Mouse (Mus musculus) cerebellum, postnatal 36 days (tissue): ENCODE measurements at regions not wholly inside any gene's neighbourhood (a gene's known extent, or its start where the extent isn't known, plus 50 kb on each side); places are given as distances from the start of the nearest gene placed in this dataset.
"Not testable (repeated sequence)": the region's sequence is repeated elsewhere in the genome, so short reads cannot be mapped to it uniquely, and the experiment has no call there.

Experiments
- DNase-seq, 2 experiments: peaks; one replicate each; pipeline ENCODE4 v3.0.0; 2021 to 2022; ENCODE audit warnings: mixed read lengths in 2 of 2

DNA sequence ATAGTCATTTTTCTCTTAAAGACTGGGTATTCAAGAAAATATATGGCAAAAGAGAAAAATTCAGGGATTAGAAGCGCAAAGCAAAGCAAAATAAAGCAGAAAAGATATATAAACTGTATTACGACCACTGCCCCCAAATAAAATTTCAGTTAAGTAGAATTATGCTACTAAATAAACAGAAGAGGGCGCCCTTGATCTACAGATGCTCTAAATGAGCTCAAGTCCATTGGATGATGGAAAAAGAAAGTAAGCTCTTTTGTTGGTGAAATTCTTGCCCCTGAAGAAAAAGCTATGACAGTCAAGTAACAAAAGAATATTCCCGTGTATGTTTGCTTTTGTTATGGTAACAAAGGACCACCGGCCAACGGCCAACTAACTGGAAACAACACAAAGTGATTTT, 165.5 kb upstream of the Stk26 start:
- DNase-seq, result no peak

DNA sequence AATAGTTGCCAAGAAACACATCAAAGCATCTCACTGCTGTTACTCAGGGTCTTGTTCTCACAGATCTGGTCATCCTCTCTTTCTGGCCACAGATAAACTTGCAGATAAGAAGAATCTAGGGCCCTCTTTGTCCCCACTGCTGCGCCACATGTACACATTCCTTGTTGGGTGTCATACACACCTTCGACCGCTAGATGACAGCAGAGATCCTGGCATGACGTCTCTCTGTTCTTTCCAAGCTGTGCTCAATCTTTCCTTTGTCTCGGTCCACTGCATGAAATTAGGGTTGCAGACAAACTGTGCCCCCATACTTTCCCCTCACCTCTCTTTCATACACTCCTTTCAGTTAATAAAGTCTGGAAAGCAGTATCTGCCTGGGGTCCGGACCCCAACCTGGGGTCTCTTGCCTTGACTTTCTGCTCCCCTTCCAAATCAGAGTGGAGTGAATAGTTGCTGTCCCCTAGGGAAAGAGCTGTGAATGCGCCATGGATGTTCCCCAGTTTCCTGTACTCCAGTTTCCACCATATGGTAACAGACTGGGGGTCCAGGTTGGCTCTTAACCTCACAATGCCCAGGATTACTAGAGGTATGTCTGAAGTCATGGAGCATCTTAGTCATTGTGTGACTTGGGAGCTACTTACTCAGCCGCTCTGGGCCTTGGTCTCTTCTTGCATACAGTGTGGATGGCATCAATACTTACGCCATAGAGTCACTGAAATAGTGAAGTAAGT, 182.8 kb upstream of the Stk26 start:
- DNase-seq, result peak; percentile 37 to 56

DNA sequence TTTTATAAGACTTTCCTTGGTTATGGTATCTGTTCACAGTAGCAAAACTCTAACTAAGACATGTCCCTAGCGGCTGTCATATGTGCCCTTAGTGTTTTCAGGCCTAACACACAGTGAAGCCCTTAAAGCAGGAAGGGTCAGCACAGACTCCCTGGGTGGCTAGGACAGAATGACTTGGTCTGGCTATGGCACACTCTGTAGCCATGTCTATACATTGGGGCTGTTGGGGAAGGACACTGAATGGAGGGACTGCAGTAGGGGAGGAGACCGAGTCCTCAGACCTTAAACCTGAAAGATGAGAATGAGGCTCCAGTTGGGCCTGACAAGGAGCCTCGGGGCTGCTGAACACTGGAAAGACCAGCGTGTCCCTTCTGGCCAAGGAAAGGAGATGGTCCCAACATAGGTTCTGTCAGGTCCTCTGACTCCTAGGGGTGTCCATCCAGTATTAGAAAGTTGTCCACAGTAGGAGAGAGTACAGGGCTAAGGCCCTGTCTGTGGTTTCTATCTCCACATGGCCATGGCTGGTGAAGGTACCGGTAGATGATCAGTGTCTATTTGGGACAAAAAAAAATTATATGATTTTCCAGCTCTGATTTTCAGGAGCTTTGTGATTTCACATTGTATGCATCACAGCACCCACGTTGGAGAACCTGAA, 183.5 kb upstream of the Stk26 start:
- no peak for DNase-seq

DNA sequence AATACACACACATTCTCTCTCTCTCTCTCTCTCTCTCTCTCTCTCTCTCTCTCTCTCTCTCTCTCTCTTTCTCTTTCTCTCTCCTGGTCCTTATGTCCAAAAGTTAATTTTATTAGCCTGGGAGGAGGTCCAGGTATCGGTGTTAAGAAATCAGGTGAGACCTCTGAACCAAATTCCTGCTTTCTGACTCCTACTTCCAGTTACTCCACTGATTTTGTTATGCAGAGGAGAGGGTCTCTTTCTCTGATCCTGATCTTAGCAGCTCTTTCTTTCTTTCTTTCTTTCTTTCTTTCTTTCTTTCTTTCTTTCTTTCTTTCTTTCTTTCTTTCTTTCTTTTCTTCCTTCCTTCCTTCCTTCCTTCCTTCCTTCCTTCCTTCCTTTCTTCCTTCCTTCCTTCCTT, 185.5 kb upstream of the Stk26 start:
- DNase-seq, result not testable (repeated sequence)

DNA sequence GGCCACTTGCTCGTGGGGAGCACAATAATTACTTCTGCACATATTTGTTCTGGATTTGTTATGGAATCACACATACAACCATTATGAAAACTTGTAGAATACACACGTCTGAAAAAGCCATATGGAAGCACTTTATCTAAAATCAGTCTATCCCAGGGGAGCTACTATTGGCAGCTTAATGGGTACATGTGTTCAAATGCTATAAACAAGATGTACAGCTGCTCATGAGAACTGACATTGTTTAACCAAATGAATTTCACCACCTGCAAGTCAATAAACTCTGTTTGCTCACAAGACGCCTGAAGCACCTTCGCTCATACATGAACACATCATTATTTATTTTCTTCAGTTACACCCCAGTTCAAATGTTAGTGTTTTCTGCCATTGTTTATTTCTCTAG, 199.5 kb upstream of the Stk26 start:
- no peak for DNase-seq

DNA sequence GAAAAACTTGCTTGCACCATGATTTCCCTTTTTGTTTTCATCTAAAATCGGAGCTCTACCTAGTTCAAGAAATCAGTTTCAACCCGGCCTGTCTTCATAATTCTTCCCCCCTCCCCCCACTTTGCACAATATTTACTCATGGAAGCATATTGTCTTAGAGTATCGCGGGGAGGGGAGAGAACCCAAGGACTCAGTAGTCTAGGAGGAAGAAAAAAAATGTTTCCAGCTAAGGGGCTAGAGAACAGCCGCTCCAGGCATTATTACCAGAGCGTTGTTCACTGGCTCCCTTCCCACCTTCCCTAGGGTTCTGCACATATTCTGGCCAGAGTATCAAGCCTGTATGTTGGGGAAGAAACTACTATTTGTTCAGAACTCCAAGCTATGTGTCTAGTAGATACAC, 205.2 kb upstream of the Stk26 start:
- DNase-seq, result no peak

DNA sequence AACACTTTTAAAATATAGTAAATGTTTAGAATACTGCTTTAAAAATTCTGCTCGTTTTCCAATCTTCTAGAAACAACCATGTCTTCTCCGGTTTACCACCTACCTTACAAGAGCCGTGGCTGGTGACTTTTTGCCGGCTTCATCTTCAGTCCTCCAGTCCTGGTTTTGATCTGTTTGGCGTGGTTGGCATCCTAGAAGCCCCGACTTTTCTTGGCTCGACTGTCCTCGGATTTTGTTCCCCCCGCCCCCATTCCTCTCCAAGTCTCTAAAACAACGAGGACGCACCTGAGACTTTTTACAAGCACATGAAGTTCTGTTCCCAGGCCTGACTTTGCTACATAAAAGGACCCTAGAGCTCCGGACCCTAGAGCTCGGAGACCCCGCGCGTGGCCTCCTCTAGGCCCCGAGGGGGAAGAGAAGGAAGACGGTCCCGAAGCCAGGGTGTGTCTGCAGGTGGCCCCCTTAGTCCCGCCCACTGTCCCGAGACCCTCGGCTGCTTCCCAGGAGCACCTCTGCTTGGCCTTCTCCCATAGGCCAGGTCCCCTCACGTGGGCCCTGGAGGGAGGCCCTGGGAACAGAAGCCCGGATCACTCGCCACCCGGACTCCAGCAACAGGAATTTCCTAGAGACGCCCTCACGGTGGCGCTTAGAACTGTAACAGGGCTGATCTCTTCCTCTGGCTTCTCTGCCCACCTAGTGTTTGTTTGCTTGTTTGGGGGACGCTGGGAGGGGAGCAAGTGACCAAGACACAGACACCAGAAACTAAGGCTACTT, 205.8 kb upstream of the Stk26 start:
- peak; percentile 77 to 80 for DNase-seq

DNA sequence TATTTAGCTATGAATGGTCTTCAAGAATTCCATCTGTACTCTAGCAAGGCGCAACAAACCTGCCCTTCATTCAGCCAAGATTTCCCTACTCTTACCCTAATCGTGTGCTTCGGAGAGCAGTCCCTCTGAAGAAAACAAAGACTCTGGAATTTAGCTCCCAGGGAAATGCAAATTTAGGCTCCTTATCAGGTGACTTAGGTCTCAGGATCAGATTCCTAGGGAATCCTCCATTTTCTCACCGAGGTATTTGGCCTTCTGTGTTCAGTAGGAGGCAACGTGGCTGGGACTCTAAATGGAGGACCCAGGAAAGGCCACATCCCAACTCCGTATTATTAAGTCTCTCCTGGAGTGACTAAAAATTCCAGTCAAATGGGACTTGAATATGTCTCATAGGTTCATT, 204.2 kb upstream of the Olfr1324 start:
- no peak for DNase-seq

DNA sequence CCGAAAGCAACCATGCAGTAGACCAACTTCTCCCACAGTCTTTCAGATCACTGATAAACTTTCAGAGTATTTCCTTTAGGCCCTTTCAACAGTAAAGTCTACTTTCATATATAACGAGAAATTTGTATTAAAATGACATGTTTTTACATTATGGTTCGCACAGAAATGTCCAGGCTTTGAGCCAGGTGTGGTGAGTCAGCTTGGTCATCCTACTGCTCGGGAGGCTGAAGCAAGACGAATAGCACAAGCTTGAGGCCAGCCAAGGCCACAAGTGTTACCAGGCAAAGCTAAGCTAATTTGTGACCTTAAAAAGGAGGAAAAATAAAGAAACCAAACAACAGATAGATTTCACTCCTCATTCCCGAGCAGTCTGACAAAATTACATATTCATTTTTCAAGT, 197.0 kb upstream of the Olfr1324 start:
- DNase-seq, result no peak

DNA sequence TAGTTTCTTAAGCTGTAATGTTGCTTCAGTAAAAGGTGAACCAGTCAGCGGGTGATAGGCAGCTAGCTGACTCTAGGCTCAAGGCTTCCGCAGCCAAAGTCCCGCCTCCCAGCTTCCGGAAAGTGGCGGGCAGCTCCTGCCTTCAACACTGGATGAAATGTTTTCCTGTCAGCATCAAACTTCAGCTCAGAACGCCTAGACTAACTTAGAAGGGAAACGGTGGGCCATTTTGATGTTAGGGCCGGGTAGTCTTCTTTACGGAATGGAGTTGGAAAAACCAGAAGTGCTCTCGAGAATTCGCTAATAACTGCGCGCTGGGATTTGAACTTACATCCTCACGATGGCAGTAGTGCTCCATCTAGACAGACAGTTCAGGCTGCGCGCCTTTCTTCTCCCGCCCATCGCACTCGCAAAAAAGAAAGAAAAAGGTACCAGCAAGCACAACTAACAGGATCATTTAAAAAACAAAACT, 194.7 kb upstream of the Olfr1324 start:
- peak in 1 of 2 experiments; percentile 87 for DNase-seq

DNA sequence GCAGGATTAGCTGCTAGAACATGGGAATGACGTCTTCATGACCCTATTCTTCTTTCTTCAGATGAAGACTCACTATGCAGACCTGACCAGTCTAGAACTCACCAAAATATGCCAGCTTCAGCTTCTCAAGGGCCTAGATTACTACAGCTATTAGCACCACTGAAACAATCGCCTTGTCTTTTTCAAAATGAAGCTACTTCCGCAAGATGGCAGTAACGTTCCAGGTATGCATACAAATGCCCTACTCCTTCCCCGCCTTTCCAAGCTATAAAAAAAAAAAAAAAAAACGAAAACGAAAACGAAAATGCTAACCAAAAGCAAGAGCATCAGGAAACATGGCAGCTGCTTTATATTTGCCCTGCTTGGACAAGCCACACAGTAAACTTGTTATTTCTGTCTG, 192.6 kb upstream of the Olfr1324 start:
- DNase-seq, result peak in 1 of 2 experiments; percentile 58

DNA sequence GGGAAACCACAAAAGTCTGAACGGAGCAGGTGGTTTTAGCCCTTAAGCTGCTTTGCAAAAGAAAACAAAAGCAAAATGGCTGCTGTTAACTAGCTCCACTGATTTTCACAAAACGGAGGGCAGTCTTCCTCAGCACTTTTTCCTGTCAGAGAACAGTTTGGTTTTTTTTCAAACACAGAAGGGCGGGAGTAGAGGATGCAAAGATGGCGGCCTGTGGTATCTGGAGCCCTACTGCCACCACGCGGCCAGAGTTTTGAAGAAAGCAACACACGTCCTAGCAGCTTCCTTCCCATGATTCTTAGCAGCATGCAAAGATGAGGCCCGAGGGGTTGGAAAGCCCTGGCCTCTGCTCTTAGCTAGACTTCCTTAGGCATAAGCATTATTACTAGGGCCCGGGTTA, 191.6 kb upstream of the Olfr1324 start:
- DNase-seq, result peak in 1 of 2 experiments; percentile 85

DNA sequence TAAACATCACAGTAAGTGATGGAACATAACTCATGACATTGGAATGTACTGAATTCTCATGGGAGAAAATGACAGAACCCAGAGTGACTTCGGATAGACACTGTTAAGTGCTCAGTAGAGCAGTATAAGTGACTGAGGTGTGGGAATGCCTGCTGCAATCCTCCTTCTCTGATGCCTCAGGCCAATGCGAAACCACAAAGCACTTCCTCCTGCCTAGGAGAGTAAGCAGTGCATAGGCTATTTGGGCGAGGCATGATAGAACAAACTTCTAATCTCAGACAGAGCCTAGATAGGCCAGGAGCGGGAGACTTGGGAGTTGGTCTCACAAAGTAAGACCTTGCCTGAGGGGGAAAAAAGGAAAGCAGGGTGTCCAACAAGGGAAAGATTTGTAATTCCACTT, 190.6 kb upstream of the Olfr1324 start:
- DNase-seq, result no peak

DNA sequence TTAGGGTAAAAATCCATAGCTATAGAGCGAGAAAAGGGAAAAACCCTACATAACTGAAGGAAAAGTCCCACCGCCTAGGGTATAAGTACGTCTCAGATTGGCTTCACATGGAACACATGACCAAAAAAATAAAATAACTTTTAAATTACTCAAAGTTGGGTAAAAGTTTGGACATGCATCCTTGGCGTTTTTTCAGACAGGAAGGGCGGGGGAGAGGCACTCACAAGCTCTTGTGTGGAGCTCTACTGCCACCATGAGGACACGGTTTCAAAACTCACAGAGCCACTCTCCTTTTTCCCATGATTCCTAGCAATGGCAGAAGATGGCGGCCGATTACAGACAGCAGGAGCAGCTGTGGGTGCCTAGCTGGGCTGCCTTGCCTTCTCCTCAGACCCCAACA, 188.6 kb upstream of the Olfr1324 start:
- peak in 1 of 2 experiments; percentile 82 for DNase-seq

DNA sequence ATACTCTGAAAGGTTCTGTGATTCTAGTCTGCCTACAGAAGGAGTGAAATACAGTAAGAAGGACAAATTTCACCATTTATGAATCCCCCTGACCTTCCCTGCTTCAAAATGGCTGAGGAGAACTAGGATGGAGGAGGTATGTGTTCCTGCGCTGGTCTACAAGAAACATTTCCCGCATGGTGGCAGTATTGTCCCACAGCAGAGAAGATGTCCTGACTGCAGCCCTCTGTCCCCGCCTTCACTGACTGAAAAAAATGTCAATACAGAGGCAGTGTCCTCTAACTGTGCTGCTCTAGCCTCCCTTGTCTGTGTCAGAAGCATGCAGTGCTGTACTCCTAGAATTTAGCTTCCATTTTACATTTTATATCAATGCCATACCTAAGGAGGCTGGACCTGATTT, 186.6 kb upstream of the Olfr1324 start:
- peak in 1 of 2 experiments; percentile 85 for DNase-seq

DNA sequence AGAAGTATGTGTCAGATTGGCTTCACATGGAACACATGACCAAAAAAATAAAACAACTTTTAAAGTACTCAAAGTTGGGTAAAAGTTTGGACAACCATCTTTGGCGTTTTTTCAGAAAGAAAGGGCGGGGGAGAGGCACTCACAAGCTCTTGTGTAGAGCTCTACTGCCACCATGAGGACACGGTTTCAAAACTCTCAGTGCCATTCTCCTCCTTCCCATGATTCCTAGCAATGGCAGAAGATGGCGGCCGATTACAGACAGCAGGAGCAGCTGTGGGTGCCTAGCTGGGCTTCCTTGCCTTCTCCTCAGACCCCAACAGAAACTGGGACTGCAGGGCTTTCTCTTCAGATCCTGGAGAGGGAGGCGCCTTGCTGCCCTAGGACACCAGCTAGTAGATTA, 186.1 kb upstream of the Olfr1324 start:
- DNase-seq, result peak in 1 of 2 experiments; percentile 69

DNA sequence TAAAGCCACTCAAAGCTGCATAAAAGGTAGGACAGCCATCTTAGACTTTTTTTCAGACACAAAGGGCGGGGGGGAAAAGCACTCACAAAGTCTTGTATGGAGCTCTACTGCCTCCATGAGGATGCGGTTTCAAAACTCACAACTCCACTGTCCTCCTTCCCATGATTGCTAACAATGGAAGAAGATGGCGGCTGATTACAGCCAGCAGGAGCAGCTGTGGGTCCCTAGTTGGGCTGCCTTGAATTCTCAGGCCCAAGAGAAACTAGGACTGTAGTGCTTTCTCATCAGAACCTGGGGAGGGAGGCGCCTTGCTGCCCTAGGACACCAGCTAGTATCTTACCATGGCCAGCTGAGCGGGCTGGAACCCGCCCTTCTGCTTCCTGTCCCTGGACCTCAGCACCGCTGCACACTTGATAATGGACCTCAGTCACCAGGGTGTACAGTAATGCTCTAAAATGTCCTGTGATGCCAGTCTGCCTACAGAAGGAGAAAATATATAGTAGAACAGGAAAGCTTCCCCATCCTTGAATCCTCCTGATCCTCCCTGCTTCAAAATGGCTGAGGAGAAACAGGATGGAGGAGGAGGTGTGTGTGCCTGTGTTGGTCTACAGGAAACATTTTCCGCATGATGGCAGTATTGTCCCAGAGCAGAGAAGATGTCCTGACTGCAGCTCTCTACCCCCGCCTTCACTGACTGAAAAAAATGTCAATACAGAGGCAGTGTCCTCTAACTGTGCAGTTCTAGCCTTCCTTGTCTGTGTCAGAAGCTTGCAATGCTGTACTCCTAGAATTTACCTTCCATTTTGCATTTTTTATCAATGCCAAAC, 183.7 kb upstream of the Olfr1324 start:
- peak in 1 of 2 experiments; percentile 87 for DNase-seq

DNA sequence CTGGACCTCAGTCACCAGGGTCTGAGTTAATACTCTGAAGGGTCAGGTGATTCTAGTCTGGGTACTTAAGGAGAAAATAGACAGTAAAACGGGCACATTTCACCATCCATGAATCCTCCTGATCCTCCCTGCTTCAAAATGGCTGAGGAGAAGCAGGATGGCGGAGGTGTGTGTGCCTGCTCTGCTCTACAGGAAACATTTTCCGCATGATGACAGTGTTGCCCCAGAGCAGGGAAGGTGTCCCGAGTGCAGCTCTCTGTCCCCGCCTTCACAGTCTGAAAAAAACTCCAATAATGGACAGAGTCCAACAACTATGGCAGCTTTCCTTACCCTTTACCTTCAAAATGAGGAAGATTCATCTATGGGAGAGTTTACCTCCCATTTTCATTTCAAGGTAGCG, 179.8 kb upstream of the Olfr1324 start:
- not testable (repeated sequence) for DNase-seq

DNA sequence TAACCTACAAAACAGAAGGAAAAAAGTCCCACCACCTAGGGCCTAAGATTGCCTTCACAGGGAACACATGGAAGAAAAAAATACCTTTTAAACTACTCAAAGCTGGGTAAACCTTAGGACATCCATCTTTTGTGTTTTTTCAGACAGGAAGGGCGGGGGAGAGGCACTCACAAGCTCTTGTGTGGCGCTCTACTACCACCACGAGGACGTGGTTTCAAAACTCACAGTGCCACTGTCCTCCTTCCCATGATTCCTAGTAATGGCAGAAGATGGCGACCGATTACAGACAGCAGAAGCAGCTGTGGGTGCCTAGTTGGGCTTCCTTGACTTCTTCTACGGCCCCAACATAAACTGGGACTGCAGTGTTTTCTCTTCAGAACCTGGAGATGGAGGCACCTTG, 179.3 kb upstream of the Olfr1324 start:
- peak in 1 of 2 experiments; percentile 80 for DNase-seq

DNA sequence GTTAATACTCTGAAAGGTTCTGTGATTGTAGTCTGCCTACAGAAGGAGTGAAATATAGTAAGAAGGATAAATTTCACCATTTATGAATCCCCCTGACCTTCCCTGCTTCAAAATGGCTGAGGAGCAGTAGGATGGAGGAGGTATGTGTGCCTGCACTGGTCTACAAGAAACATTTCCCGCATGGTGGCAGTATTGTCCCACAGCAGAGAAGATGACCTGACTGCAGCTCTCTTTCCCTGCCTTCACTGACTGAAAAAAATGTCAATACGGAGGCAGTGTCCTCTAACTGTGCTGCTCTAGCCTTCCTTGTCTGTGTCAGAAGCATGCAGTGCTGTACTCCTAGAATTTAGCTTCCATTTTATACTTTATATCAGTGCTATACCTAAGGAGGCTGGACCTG, 177.2 kb upstream of the Olfr1324 start:
- DNase-seq, result peak in 1 of 2 experiments; percentile 85

DNA sequence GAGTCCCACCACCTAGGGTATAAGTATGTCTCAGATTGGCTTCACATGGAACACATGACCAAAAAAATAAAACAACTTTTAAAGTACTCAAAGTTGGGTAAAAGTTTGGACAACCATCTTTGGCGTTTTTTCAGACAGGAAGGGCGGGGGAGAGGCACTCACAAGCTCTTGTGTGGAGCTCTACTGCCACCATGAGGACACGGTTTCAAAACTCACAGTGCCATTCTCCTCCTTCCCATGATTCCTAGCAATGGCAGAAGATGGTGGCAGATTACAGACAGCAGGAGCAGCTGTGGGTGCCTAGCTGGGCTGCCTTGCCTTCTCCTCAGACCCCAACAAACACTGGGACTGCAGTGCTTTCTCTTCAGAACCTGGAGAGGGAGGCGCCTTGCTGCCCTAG, 176.7 kb upstream of the Olfr1324 start:
- peak in 1 of 2 experiments; percentile 68 for DNase-seq

DNA sequence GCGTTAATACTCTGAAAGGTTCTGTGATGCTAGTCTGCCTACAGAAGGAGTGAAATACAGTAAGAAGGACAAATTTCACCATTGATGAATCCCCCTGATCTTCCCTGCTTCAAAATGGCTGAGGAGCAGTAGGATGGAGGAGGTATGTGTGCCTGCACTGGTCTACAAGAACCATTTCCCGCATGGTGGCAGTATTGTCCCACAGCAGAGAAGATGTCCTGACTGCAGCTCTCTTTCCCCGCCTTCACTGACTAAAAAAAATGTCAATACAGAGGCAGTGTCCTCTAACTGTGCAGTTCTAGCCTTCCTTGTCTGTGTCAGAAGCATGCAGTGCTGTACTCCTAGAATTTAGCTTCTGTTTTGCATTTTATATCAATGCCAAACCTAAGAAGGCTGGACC, 174.6 kb upstream of the Olfr1324 start:
- DNase-seq, result peak in 1 of 2 experiments; percentile 94

DNA sequence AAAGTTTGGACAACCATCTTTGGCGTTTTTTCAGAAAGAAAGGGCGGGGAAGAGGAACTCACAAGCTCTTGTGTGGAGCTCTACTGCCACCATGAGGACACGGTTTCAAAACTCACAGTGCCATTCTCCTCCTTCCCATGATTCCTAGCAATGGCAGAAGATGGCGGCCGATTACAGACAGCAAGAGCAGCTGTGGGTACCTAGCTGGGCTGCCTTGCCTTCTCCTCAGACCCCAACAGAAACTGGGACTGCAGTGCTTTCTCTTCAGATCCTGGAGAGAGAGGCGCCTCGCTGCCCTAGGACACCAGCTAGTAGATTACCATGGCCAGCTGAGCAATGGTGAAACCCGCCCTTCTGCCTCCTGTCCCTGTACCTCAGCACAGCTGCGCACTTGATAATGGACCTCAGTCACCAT, 174.2 kb upstream of the Olfr1324 start:
- DNase-seq, result peak in 1 of 2 experiments; percentile 67
